Mouse (Mus musculus) small intestine, adult 2 months (tissue): ENCODE data around the gene Scn1b. TPM values are rescaled to one million over a fixed set of nuclear protein-coding genes. Genes with fewer than 3 reads are reported as not detected.

Experiments used
- H3K27ac ChIP-seq: fragments of 200-500 bp; 2 replicates; pipeline ENCODE4 v1.5.1; 2012; ENCODE audit warnings: low read depth, low read length, control low read depth, inconsistent platforms; ENCODE audit not compliant: insufficient read depth
- H3K27me3 ChIP-seq: fragments of 200-500 bp; 2 replicates; pipeline ENCODE4 v1.6.1; 2012; ENCODE audit warnings: mild to moderate bottlenecking, moderate library complexity, low read length, inconsistent platforms; ENCODE audit not compliant: control insufficient read depth, insufficient read depth
- H3K36me3 ChIP-seq: fragments of 200-500 bp; 2 replicates; pipeline ENCODE4 v1.6.1; 2012; ENCODE audit warnings: mild to moderate bottlenecking, low read length, control low read depth, inconsistent platforms; ENCODE audit not compliant: control insufficient read depth, insufficient read depth
- H3K4me1 ChIP-seq: fragments of 200-500 bp; 2 replicates; pipeline ENCODE4 v1.6.1; 2012; ENCODE audit warnings: low read length, inconsistent platforms, mixed read lengths; ENCODE audit not compliant: control insufficient read depth, insufficient read depth, insufficient read length
- H3K4me3 ChIP-seq: fragments of 200-500 bp; 2 replicates; pipeline ENCODE4 v1.5.1; 2012; ENCODE audit warnings: low read depth, mild to moderate bottlenecking, control low read depth, inconsistent platforms, low read length, moderate library complexity
- CTCF ChIP-seq: fragments of 200-500 bp; IDR thresholded peaks from 2 replicates; pipeline ENCODE4 v1.5.1; 2012; ENCODE audit warnings: low read depth, mild to moderate bottlenecking, control low read depth, inconsistent platforms, low read length, moderate library complexity, mixed read lengths; ENCODE audit not compliant: insufficient replicate concordance, insufficient read length; ENCODE audit errors: extremely low read depth
- POLR2A ChIP-seq: fragments of 200-500 bp; IDR thresholded peaks from 2 replicates; pipeline ENCODE4 v1.6.1; 2012; ENCODE audit warnings: low read depth, mild to moderate bottlenecking, control low read depth, inconsistent platforms, low read length, moderate library complexity
- WGBS: fragments of 180-500 bp; shearing (Covaris S2); methylation state at CpG from one replicate; pipeline ENCODE4 v1.1.7; 2018; 5-methylcytosine and 5-hydroxymethylcytosine counted together
- polyA plus RNA-seq: library from polyadenylated mRNA; depleted of rRNA; stranded (reverse); fragments of >200 nt; gene quantifications from 2 replicates; pipeline ENCODE4 v1.2.3, GENCODE M21; 2012

Gene Scn1b
- polyA plus RNA-seq, 1 experiment: 19.6 TPM

DNA sequence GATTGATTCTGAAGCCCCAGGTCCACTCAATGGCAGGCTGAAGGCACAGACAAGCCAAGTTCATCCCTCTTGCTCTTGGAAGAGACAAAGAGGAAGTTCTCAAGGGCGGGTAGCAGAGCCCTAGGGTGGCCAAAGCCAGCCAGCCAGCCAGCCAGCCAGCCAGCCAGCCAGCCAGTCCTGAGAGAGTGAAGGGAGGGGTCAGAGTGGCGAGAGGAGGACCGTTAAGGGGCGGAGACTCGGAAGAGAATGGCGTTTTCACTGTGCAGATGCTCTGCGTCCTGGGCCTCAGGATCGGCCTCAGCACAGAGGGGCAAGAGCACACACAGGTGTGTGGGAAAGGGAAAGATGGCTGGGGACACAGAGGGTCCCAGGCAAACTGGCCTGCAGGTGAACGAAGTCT is 22.0 kb upstream of the Scn1b start:
- WGBS: 24% methylated on average over 9 of the region's 9 CpGs
- Histone ChIP-seq H3K4me1 (peaks cover 10% of the 10 kb centered on the region), H3K27me3 (no peaks in the 10 kb centered on the region), H3K4me3 (peak overlapping the region; percentile 50), H3K36me3 (no peaks in the 10 kb centered on the region), H3K27ac (peak overlapping the region; percentile 47; the same call in 1 of the 2 replicates)
- TF ChIP-seq POLR2A (no peak), CTCF (no peak)

DNA sequence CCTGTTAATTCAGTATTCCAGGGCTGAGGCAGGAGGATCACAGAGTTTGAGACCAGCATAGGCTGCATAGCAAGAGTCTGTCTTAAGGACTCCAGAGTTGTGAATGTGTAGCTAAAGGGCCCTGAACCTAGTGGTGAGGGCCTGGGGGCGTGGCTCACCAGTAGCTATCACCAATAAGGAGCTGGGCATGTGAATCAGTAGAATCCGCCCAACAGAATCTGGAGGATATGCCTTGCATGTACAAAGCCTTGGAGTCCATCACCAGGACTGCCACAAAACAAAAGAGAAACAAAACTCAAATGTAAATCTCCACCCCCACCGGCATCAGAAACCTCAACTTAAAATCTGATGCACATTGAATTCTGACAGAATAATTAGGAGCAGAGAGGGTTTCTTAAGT is 21.3 kb upstream of the Scn1b start:
- Histone ChIP-seq H3K4me1 (peaks cover 10% of the 10 kb centered on the region), H3K27me3 (no peaks in the 10 kb centered on the region), H3K27ac (peak overlapping the region; percentile 47; the same call in 1 of the 2 replicates), H3K4me3 (peak overlapping the region; percentile 50), H3K36me3 (no peaks in the 10 kb centered on the region)
- WGBS: 66% methylated on average over 3 of the region's 3 CpGs
- TF ChIP-seq CTCF: no peak
- no peak for TF ChIP-seq POLR2A

- H3K4me1 ChIP-seq: peaks cover 6% of the 10 kb centered on the region
- WGBS: 11% methylated on average over 12 of the region's 12 CpGs
- H3K36me3 ChIP-seq: peaks cover 6% of the 10 kb centered on the region; the same call in 1 of the 2 replicates
- H3K27me3 ChIP-seq: no peaks in the 10 kb centered on the region
- H3K27ac ChIP-seq: no peak overlapping the region
- no peak overlapping the region for H3K4me3 ChIP-seq
- TF ChIP-seq POLR2A (no peak), CTCF (no peak)
Observed at GRCm38 (mm10) chr7:31145596-31146160, 18.9 kb upstream of the Scn1b start.

DNA sequence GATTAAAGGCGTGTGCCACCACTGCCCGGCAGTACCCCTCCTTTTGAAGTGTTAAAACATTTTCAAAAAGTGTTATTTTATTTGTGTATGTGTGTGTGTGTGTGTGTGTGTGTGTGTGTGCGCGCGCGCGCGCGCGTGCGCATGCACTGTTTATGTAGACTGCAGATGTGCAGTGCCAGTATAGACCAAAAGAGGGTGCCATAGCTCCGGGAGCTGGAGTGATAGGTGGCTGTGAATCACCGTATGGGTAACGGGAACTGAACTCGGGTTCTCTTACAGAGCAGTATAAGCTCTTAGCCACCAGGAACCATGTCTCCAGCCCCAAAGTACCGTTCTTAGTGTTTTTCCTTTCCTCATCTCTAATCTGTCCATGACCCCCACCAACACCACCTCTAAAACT is 18.1 kb upstream of the Scn1b start:
- 94% methylated on average over 16 of the region's 16 CpGs for WGBS
- peaks cover 6% of the 10 kb centered on the region for H3K4me1 ChIP-seq
- H3K4me3 ChIP-seq: no peak overlapping the region
- peaks cover 6% of the 10 kb centered on the region; the same call in 1 of the 2 replicates for H3K36me3 ChIP-seq
- TF ChIP-seq CTCF (no peak), POLR2A (no peak)
- no peaks in the 10 kb centered on the region for H3K27me3 ChIP-seq
- no peak overlapping the region for H3K27ac ChIP-seq

DNA sequence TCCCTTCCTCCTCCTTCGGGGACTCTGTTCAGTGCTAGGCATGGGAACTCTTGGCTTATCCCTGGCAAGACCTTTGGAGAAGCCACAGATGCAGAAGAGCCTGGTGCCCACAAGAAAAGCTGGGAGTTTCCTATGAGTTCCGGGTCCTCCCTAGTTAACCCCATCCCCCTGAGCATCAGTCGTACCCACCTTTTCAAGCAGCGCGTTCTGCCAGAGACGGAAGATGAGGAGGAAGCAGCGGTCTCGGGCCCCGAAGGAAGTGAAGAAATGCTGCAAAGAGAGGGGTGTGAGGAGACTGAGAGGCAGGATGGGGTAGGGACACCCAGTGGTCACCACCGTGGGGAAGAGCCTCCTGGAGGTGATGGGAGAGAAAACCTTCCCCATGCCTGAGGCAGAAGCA is 14.1 kb upstream of the Scn1b start:
- no peak overlapping the region for H3K4me3 ChIP-seq
- no peak overlapping the region for H3K27ac ChIP-seq
- H3K4me1 ChIP-seq: no peaks in the 10 kb centered on the region; the same call in none of the 2 replicates
- H3K36me3 ChIP-seq: peaks cover 13% of the 10 kb centered on the region; the same call in 1 of the 2 replicates
- H3K27me3 ChIP-seq: no peaks in the 10 kb centered on the region
- WGBS: 92% methylated on average over 10 of the region's 10 CpGs
- no peak for TF ChIP-seq POLR2A
- TF ChIP-seq CTCF: no peak

DNA sequence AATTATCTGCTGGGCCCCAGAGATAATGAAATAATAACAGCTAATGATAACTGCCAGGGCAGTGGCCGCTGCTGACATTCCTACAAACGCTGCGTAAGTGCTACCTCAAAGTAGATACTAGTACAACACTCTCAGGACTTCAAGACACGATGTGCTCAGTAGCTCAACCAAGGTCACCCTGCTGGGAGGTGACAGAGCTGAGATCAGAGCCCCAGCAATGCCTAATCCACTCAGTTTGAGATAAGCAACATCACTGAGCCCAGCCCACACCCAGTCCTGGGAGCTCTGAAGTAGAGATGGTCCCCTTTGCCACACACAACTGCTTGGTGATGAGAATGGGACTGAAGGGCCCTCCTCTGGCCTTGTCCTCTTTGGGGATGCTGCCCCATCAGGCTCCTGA is 13.5 kb upstream of the Scn1b start:
- Histone ChIP-seq H3K36me3 (peaks cover 18% of the 10 kb centered on the region; the same call in 1 of the 2 replicates), H3K27ac (no peak overlapping the region), H3K4me3 (no peak overlapping the region), H3K27me3 (no peaks in the 10 kb centered on the region), H3K4me1 (no peaks in the 10 kb centered on the region; the same call in 1 of the 2 replicates)
- 81% methylated on average over 4 of the region's 4 CpGs for WGBS
- TF ChIP-seq POLR2A (no peak), CTCF (no peak)

GRCm38 (mm10) chr7:31139765-31140164 is 13.0 kb upstream of the Scn1b start:
- Histone ChIP-seq H3K27ac (no peak overlapping the region), H3K36me3 (peaks cover 19% of the 10 kb centered on the region; the same call in 1 of the 2 replicates), H3K27me3 (no peaks in the 10 kb centered on the region), H3K4me1 (no peaks in the 10 kb centered on the region; the same call in 1 of the 2 replicates), H3K4me3 (no peak overlapping the region)
- WGBS: 53% methylated on average over 5 of the region's 5 CpGs
- TF ChIP-seq POLR2A (no peak), CTCF (peak; percentile 73; the same call in 1 of the 2 replicates)
